In genomic region chr3:90080498-90080863, GRCm38 (mm10) we compare ENCODE assay signal across 8 mouse cellular contexts. TPM values are rescaled to one million over a fixed set of nuclear protein-coding genes. Genes with fewer than 3 reads are reported as not detected.
DNase-seq lines count a peak whose midpoint lies in the region; ATAC-seq and TF ChIP-seq lines count a peak whose summit lies in the region.

No protein-coding gene starts in this region.

- H3K36me3 ChIP-seq in heart, embryonic 10.5 days = 0 out of 2 replicates have a peak, but pooled peaks cover 4% of the 10 kb centered on the region
- peaks cover 0 to 23% of the 10 kb centered on the region in 2 experiments for H3K36me3 ChIP-seq in CH12.LX (replicated peaks in 1 of 2; ENCODE audit: control insufficient read depth in 1 of 2, insufficient read depth in 1 of 2, low read length in 1 of 2)
- no peaks in the 10 kb centered on the region for H3K36me3 ChIP-seq in forebrain, embryonic 13.5 days (ENCODE audit: poor library complexity, severe bottlenecking)
- H3K36me3 ChIP-seq in liver, embryonic 15.5 days (replicated peaks) = no peaks in the 10 kb centered on the region

- H3K27me3 ChIP-seq in heart, embryonic 10.5 days (ENCODE audit: insufficient read depth, poor library complexity, severe bottlenecking) = no peaks in the 10 kb centered on the region
- no peaks in the 10 kb centered on the region for H3K27me3 ChIP-seq in CH12.LX (replicated peaks)
- no peaks in the 10 kb centered on the region for H3K27me3 ChIP-seq in forebrain, embryonic 13.5 days
- H3K27me3 ChIP-seq in liver, embryonic 15.5 days = peaks cover 4% of the 10 kb centered on the region; the same call in 1 of the 2 replicates

- H3K4me1 ChIP-seq in heart, embryonic 10.5 days = peaks cover 59% of the 10 kb centered on the region
- H3K4me1 ChIP-seq in CH12.LX (ENCODE audit: control insufficient read depth in 1 of 2, insufficient read depth in 2 of 2) = peaks cover 11 to 44% of the 10 kb centered on the region in 2 experiments
- H3K4me1 ChIP-seq in forebrain, embryonic 13.5 days = peaks cover 61% of the 10 kb centered on the region
- H3K4me1 ChIP-seq in liver, embryonic 15.5 days (replicated peaks) = peaks cover 79% of the 10 kb centered on the region

- WGBS in heart, embryonic 10.5 days = 1% methylated on average over 6 of the region's 6 CpGs
- WGBS in forebrain, embryonic 13.5 days = 1% methylated on average over 6 of the region's 6 CpGs
- WGBS in liver, embryonic 15.5 days (ENCODE audit: insufficient replicate concordance) = under 1% methylated on average over 6 of the region's 6 CpGs

- in situ Hi-C loops in CH12.LX (cut with MboI; ENCODE audit: low pct_ligation_motif_present, low pct_unique_long_range_greater_than_20kb, low sequenced_read_pairs) = no loop called here

- H3K4me2 ChIP-seq in CH12.LX (ENCODE audit: insufficient read depth, low read depth, poor library complexity, severe bottlenecking) = peak overlapping the region; percentile 9; the same call in 1 of the 2 replicates
- peak overlapping the region; percentile 75 for H3K4me2 ChIP-seq in forebrain, embryonic 13.5 days
- peak overlapping the region; percentile 89 for H3K4me2 ChIP-seq in liver, embryonic 15.5 days

- H3K9ac ChIP-seq in CH12.LX (ENCODE audit: insufficient read depth, low read depth) = peak overlapping the region; percentile 87
- peak overlapping the region; percentile 89 for H3K9ac ChIP-seq in forebrain, embryonic 13.5 days
- H3K9ac ChIP-seq in liver, embryonic 15.5 days = peak overlapping the region; percentile 73

- H3K4me3 ChIP-seq in heart, embryonic 10.5 days = peak overlapping the region; percentile 85
- H3K4me3 ChIP-seq in CH12.LX (replicated peaks in 1 of 3; ENCODE audit: low read depth in 2 of 3, low read length in 2 of 3, poor library complexity in 1 of 3) = peak overlapping the region; percentile 89 to 97 (median 92)
- peak overlapping the region; percentile 90 for H3K4me3 ChIP-seq in forebrain, embryonic 13.5 days
- H3K4me3 ChIP-seq in liver, embryonic 15.5 days (replicated peaks) = peak overlapping the region; percentile 78

- no peak for TF ChIP-seq POLR2A in CH12.LX (IDR thresholded peaks at IDR 0.05; ENCODE audit: low read depth, low read length)

- DNase-seq in heart, embryonic 10.5 days (ENCODE audit: low spot score) = no peak
- no peak for DNase-seq in heart, postnatal 4 days
- DNase-seq in CH12.LX (ENCODE audit: extremely low read depth) = no peak
- no peak for DNase-seq in embryo, embryonic 11 days

- peak overlapping the region; percentile 95 for H3K27ac ChIP-seq in heart, embryonic 10.5 days
- peak overlapping the region; percentile 96 for H3K27ac ChIP-seq in CH12.LX (ENCODE audit: insufficient read depth, low read depth)
- peak overlapping the region; percentile 94 for H3K27ac ChIP-seq in forebrain, embryonic 13.5 days
- peak overlapping the region; percentile 96 for H3K27ac ChIP-seq in liver, embryonic 15.5 days (replicated peaks)

- TF ChIP-seq EP300 in CH12.LX (IDR thresholded peaks at IDR 0.05; ENCODE audit: low read length) = no peak

- no peak for ATAC-seq in forebrain, embryonic 13.5 days
- no peak for ATAC-seq in liver, embryonic 15.5 days (ENCODE audit: insufficient read depth)
- no peak for ATAC-seq in granulocyte monocyte progenitor cell, adult 5-6 weeks (replicated peaks; ENCODE audit: poor library complexity, severe bottlenecking)
- no peak for ATAC-seq in cerebellum, adult (ENCODE audit: insufficient number of reproducible peaks, low FRiP score, low TSS enrichment)

- no peak for TF ChIP-seq CTCF in CH12.LX (conservative IDR thresholded peaks at IDR 0.05 in 1 of 2, IDR thresholded peaks at IDR 0.05 in 1 of 2; ENCODE audit: low read depth in 2 of 2, low read length in 2 of 2)

- H3K9me3 ChIP-seq in heart, embryonic 10.5 days = no peaks in the 10 kb centered on the region
- no peaks in the 10 kb centered on the region for H3K9me3 ChIP-seq in CH12.LX (replicated peaks; ENCODE audit: low read length)
- no peaks in the 10 kb centered on the region for H3K9me3 ChIP-seq in forebrain, embryonic 13.5 days (replicated peaks)
- H3K9me3 ChIP-seq in liver, embryonic 15.5 days (replicated peaks) = no peaks in the 10 kb centered on the region

- H3K79me2 ChIP-seq in CH12.LX (replicated peaks; ENCODE audit: control insufficient read depth, extremely low read depth, insufficient read depth, poor library complexity, severe bottlenecking) = peaks cover 51% of the 10 kb centered on the region

- dilution Hi-C loops in CH12.LX (cut with MboI; ENCODE audit: extremely low pct_ligation_motif_present, extremely low pct_unique_long_range_greater_than_20kb, low sequenced_read_pairs) = no loop called here

- TF ChIP-seq RAD21 in CH12.LX (IDR thresholded peaks at IDR 0.05; ENCODE audit: low read depth, low read length) = no peak

TF ChIP-seq in CH12.LX, 34 proteins besides CTCF, POLR2A, EP300 and RAD21:
- TF ChIP-seq KAT2A (IDR thresholded peaks at IDR 0.05; ENCODE audit: insufficient replicate concordance, low read length) = 0 out of 2 replicates have a peak, but pooled peaks have one; percentile 4
- TF ChIP-seq USF1 (IDR thresholded peaks at IDR 0.05; ENCODE audit: low read depth, low read length) = no peak

RNA-seq across cellular contexts. Expression of gene Tpm3, which starts 8.0 kb away (rescaled TPM):
- polyA plus RNA-seq in heart, embryonic 10.5 days (2016; fragmentation: Nextera tagmentation; extraction: Ambion mirVana) = 391 and 489 TPM in 2 replicates
- 100 to 1,000 TPM; 127 to 134 TPM for total RNA-seq in heart, postnatal 4 days (2021)
- 309 and 364 TPM in 2 replicates for total RNA-seq in CH12.LX (2012; rRNA removed)
- 448 and 501 TPM in 2 replicates for total RNA-seq in CH12.LX (2014; rRNA removed)
- 810 and 952 TPM in 2 replicates for polyA plus RNA-seq in CH12.LX (2012; ENCODE audit: insufficient read length, low read depth)
- 449 and 474 TPM in 2 replicates for polyA plus RNA-seq in forebrain, embryonic 13.5 days (2015; fragmentation: Nextera tagmentation; extraction: Ambion mirVana)
- polyA plus RNA-seq in liver, embryonic 15.5 days (2015; fragmentation: Nextera tagmentation; extraction: Ambion mirVana) = 185 and 190 TPM in 2 replicates
- total RNA-seq in granulocyte monocyte progenitor cell, adult 5-6 weeks (2014; fragmentation: Nextera tagmentation) = 529 and 543 TPM in 2 replicates
- total RNA-seq in granulocyte monocyte progenitor cell, adult 5-6 weeks (2017) = 806 and 846 TPM in 2 replicates

RNA-seq across cellular contexts. Expression of gene Nup210l, which starts 23.5 kb away (rescaled TPM):
- polyA plus RNA-seq in heart, embryonic 10.5 days (2016; fragmentation: Nextera tagmentation; extraction: Ambion mirVana) = 0.46 and 0.48 TPM in 2 replicates
- total RNA-seq in heart, postnatal 4 days (2021) = under 1 TPM; 0.12 to 0.23 TPM
- total RNA-seq in CH12.LX (2012; rRNA removed) = 0.42 and 0.67 TPM in 2 replicates
- total RNA-seq in CH12.LX (2014; rRNA removed) = 0.43 and 0.63 TPM in 2 replicates
- 0.47 and 0.61 TPM in 2 replicates for polyA plus RNA-seq in CH12.LX (2012; ENCODE audit: insufficient read length, low read depth)
- polyA plus RNA-seq in forebrain, embryonic 13.5 days (2015; fragmentation: Nextera tagmentation; extraction: Ambion mirVana) = 0.34 TPM in 2 replicates
- 0.05 and 0.08 TPM in 2 replicates for polyA plus RNA-seq in liver, embryonic 15.5 days (2015; fragmentation: Nextera tagmentation; extraction: Ambion mirVana)
- 0.28 and 1.8 TPM in 2 replicates for total RNA-seq in granulocyte monocyte progenitor cell, adult 5-6 weeks (2014; fragmentation: Nextera tagmentation)
- 0.31 and 0.52 TPM in 2 replicates for total RNA-seq in granulocyte monocyte progenitor cell, adult 5-6 weeks (2017)

RNA-seq across cellular contexts. Expression of gene Ubap2l, which starts 28.1 kb away (rescaled TPM):
- 174 and 197 TPM in 2 replicates for polyA plus RNA-seq in heart, embryonic 10.5 days (2016; fragmentation: Nextera tagmentation; extraction: Ambion mirVana)
- 100 to 1,000 TPM; 160 to 164 TPM for total RNA-seq in heart, postnatal 4 days (2021)
- 72.6 and 83.7 TPM in 2 replicates for total RNA-seq in CH12.LX (2012; rRNA removed)
- 48.5 and 49.0 TPM in 2 replicates for total RNA-seq in CH12.LX (2014; rRNA removed)
- polyA plus RNA-seq in CH12.LX (2012; ENCODE audit: insufficient read length, low read depth) = 189 and 201 TPM in 2 replicates
- polyA plus RNA-seq in forebrain, embryonic 13.5 days (2015; fragmentation: Nextera tagmentation; extraction: Ambion mirVana) = 164 and 169 TPM in 2 replicates
- polyA plus RNA-seq in liver, embryonic 15.5 days (2015; fragmentation: Nextera tagmentation; extraction: Ambion mirVana) = 54.0 and 61.5 TPM in 2 replicates
- 242 and 252 TPM in 2 replicates for total RNA-seq in granulocyte monocyte progenitor cell, adult 5-6 weeks (2014; fragmentation: Nextera tagmentation)
- 124 and 135 TPM in 2 replicates for total RNA-seq in granulocyte monocyte progenitor cell, adult 5-6 weeks (2017)

RNA-seq across cellular contexts. Expression of gene 4933434E20Rik, which starts 29.0 kb away (rescaled TPM):
- polyA plus RNA-seq in heart, embryonic 10.5 days (2016; fragmentation: Nextera tagmentation; extraction: Ambion mirVana) = 172 and 185 TPM in 2 replicates
- total RNA-seq in heart, postnatal 4 days (2021) = 10 to 100 TPM; 56.4 to 66.5 TPM
- total RNA-seq in CH12.LX (2012; rRNA removed) (89.5 and 92.2 TPM in 2 replicates), CH12.LX (2014; rRNA removed) (126 and 133 TPM in 2 replicates)
- polyA plus RNA-seq in CH12.LX (2012; ENCODE audit: insufficient read length, low read depth) = 101 and 102 TPM in 2 replicates
- polyA plus RNA-seq in forebrain, embryonic 13.5 days (2015; fragmentation: Nextera tagmentation; extraction: Ambion mirVana) = 224 and 230 TPM in 2 replicates
- 71.4 and 75.6 TPM in 2 replicates for polyA plus RNA-seq in liver, embryonic 15.5 days (2015; fragmentation: Nextera tagmentation; extraction: Ambion mirVana)
- total RNA-seq in granulocyte monocyte progenitor cell, adult 5-6 weeks (2014; fragmentation: Nextera tagmentation) = 35.2 and 45.3 TPM in 2 replicates
- total RNA-seq in granulocyte monocyte progenitor cell, adult 5-6 weeks (2017) = 49.6 and 63.6 TPM in 2 replicates

Comparison
In these comparisons a context has a peak if more than half of its experiments do, and no peak if none do; other contexts are left out.
1. H3K4me2 ChIP-seq: peak in every context shown above with its lines; median percentile 89 in liver, embryonic 15.5 days; 75 in forebrain, embryonic 13.5 days; 9 in CH12.LX.